Mouse (Mus musculus) testis, adult 2 months (tissue): ENCODE measurements at regions not wholly inside any gene's neighbourhood (a gene's known extent, or its start where the extent isn't known, plus 50 kb on each side); places are given as distances from the start of the nearest gene placed in this dataset.

ENCODE experiments used
- CTCF ChIP-seq: fragments of 200-500 bp; IDR thresholded peaks from 2 replicates; pipeline ENCODE4 v1.5.1; 2012; ENCODE audit warnings: low read depth, mild to moderate bottlenecking, inconsistent platforms, low read length, moderate library complexity; ENCODE audit not compliant: control insufficient read depth, insufficient read depth, insufficient replicate concordance
- POLR2A ChIP-seq: fragments of 200-500 bp; IDR thresholded peaks from 2 replicates; pipeline ENCODE4 v1.6.1; 2012; ENCODE audit warnings: low read depth, mild to moderate bottlenecking, inconsistent platforms, low read length, moderate library complexity; ENCODE audit not compliant: control insufficient read depth

DNA sequence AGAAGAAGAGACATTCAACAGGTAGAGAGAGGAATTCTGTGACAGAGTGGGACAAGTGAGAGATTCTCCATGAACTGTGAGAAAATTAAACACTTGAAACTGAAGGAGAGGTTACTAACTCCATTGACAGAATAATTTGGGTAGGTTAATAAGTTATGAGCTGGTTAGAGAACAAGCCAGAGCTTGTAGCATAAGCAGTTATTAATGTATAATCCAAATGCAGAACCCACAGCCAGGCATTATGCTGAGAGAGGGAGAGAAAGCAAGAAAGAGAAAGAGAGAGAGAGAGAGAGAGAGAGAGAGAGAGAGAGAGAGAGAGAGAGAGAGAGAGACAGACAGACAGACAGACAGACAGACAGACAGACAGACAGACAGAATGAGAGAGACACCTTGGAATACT lies 397.0 kb downstream of the Adam6a start:
- TF ChIP-seq CTCF (no peak), POLR2A (no peak)
